Mouse (Mus musculus) heart, adult 2 months (tissue): ENCODE results near the gene Tex33.

ENCODE experiments used
- CTCF ChIP-seq: fragments of 200-600 bp; IDR thresholded peaks from 2 replicates; pipeline ENCODE4 v1.8.1; 2022; ENCODE audit warnings: antibody characterized with exemption, mild to moderate bottlenecking, moderate library complexity
- EP300 ChIP-seq: fragments of 200-500 bp; IDR thresholded peaks from 2 replicates; pipeline ENCODE4 v1.6.1; 2011; ENCODE audit warnings: low read depth, low read length, control low read depth; ENCODE audit not compliant: insufficient read depth
- POLR2A ChIP-seq: fragments of 200-500 bp; IDR thresholded peaks from 2 replicates; pipeline ENCODE4 v1.6.1; 2011; ENCODE audit warnings: mild to moderate bottlenecking, low read depth, low read length, control low read depth; ENCODE audit not compliant: insufficient read depth

DNA sequence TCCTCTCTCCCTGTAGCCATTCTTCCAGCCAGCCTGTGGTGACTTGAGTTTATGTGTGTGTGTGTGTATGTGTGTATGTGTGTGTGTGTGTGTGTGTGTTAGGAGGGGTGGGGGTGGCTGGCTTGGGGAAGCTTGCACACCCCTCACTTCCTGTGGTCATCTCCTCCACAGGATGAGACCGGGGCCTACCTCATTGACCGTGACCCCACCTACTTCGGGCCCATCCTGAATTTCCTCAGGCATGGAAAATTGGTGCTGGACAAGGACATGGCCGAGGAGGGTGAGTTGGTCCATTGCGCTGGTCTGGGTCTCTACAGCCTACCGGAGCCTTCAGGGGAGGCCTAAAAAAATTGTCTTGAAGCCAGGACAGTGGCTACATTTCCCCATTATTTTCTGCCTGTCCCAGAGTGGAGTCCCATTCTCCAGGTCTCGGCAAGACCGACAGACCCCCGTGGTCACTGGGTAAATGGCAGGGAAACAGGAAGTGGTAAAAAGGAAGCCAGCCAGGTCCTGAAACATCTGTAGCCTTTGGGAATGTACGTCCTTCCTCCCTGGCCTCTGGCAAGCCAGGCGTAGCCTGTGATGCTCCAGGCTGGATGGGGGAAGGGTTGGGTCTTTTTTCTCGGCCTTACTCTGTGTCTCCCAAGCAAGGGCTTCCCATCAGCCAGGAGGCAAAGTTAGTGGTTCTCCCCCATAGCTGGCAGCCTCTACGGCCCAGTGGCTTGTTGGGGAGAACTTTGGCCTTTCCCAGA lies 34.3 kb upstream of the Tex33 start:
- TF ChIP-seq CTCF (no peak), POLR2A (0 out of 2 replicates have a peak, but pooled peaks have one; percentile 29), EP300 (0 out of 2 replicates have a peak, but pooled peaks have one; percentile 29)
